Mouse (Mus musculus) lung, embryonic 16.5 days (tissue): Measurements from ENCODE around the gene Nmur2. TPM values are rescaled to one million over a fixed set of nuclear protein-coding genes. Genes with fewer than 3 reads are reported as not detected.

ENCODE experiments used
- ATAC-seq: fragments of 200-750 bp; cut with Nextera tagmentation; 2 replicates; pipeline ENCODE4 v1.8.0; 2017; ENCODE audit warnings: low read depth, mild to moderate bottlenecking, moderate library complexity
- H3K27ac ChIP-seq: fragments of 300-500 bp; sonication (generic); 2 replicates; pipeline ENCODE4 v1.5.1; 2014; ENCODE audit warnings: mild to moderate bottlenecking, control low read depth, low read length
- H3K27me3 ChIP-seq: fragments of 300-500 bp; sonication (generic); 2 replicates; pipeline ENCODE4 v1.6.1; 2014; ENCODE audit warnings: low read depth, low read length, mixed read lengths; ENCODE audit not compliant: control insufficient read depth, insufficient read depth
- H3K36me3 ChIP-seq: fragments of 300-500 bp; sonication (generic); 2 replicates; pipeline ENCODE4 v1.6.1; 2014; ENCODE audit warnings: low read length; ENCODE audit not compliant: control insufficient read depth, insufficient read depth
- H3K4me1 ChIP-seq: fragments of 300-500 bp; sonication (generic); replicated peaks from 2 replicates; pipeline ENCODE4 v1.6.1; 2014; ENCODE audit warnings: low read length, mixed read lengths; ENCODE audit not compliant: control insufficient read depth, insufficient read depth
- H3K4me2 ChIP-seq: fragments of 300-500 bp; sonication (generic); 2 replicates; pipeline ENCODE4 v1.6.1; 2014; ENCODE audit warnings: low read depth, low read length, control low read depth
- H3K4me3 ChIP-seq: fragments of 300-500 bp; sonication (generic); 2 replicates; pipeline ENCODE4 v1.5.1; 2014; ENCODE audit warnings: mild to moderate bottlenecking, low read length, control low read depth
- H3K9ac ChIP-seq: fragments of 300-500 bp; sonication (generic); 2 replicates; pipeline ENCODE4 v1.6.1; 2014; ENCODE audit warnings: low read length, control low read depth
- H3K9me3 ChIP-seq: fragments of 300-500 bp; sonication (generic); 2 replicates; pipeline ENCODE4 v1.6.1; 2016; ENCODE audit warnings: low read length; ENCODE audit not compliant: control insufficient read depth
- WGBS: fragments of 180-500 bp; shearing (Covaris S2); extraction: QIAGEN DNeasy Blood & Tissue Kit; methylation state at CpG from one replicate; pipeline ENCODE4 v1.1.7; 2014; 5-methylcytosine and 5-hydroxymethylcytosine counted together
- polyA plus RNA-seq: library from polyadenylated mRNA; unstranded; fragments of >200 nt; fragmentation: Nextera tagmentation; extraction: Ambion mirVana; gene quantifications from 2 replicates; pipeline ENCODE4 v1.2.1, GENCODE M21; 2015

The Nmur2 gene
- polyA plus RNA-seq, 1 experiment from 2014 or later = not detected

DNA sequence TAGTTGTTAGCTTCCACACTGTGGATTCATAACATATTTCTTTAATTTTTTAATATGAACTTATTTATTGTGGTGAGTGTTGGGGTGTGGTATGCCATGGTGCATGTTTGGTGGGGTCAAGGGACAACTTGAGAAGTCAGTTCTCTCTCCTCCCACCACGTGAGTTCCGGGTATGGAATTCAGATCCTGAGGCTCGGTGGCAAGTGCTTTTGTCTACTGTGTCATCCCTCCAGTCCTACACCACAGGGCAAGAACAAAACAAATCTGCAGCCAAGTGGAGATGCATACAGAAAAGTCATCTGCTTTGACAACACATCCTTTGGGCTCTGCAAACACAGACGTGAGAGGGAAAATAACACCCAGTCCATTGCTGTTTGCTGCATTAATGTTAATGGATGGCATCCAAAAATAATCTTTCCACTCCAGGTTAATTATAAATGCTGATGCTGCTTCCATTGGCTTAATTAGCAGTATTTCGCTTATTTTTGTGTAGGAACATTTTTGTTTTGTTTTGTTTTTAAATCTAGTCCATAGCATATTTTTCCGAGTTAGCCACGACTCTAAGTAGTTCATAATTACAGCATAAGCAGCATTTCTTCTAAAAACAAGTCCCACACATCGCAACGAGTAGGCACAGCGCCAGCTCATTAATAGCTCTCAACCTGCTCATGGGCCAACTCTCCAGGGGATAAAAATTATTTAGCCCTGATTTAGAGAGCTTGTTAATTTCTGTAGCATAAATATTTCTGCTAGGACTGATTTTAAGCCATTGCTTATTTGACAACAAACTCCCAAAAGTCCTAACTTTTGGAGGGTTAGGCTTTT lies 14.9 kb downstream of the Nmur2 start:
- Histone ChIP-seq H3K27me3 (no peaks in the 10 kb centered on the region), H3K4me2 (no peak overlapping the region), H3K9ac (no peak overlapping the region), H3K9me3 (no peaks in the 10 kb centered on the region), H3K4me1 (no peaks in the 10 kb centered on the region), H3K27ac (no peak overlapping the region), H3K4me3 (no peak overlapping the region), H3K36me3 (no peaks in the 10 kb centered on the region)
- ATAC-seq = no peak
- 66% methylated on average over 10 of the region's 10 CpGs for WGBS

DNA sequence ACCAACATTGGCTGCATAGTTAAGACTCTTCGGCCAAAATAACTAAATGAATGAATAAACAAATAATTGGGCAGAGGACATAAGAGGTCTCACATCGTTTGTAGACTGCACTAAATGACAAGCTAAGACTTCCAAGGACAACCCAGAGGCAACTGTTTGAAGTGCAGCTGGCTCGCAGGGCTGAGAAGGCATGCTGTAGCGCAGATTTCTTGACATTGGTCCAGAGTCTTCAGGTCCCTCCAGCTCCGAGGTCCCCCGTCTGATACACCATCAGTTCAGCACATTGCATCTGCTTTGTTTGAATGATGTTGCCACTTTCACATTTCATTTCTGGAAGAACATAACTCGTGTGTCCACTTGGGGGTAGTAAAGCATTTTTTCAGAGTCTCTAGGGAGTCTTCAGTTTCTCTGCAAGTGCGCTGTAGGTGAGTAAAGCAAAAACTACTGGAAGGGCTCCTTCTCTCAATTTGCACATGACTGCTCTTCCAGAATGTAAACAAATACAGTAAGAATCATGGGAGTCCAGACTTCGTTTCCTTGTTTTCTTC lies 27.2 kb downstream of the Nmur2 start:
- WGBS = 33% methylated on average over 9 of the region's 9 CpGs

GRCm38 (mm10) chr11:56012396-56012795 lies 28.4 kb downstream of the Nmur2 start:
- H3K27me3 ChIP-seq = no peaks in the 10 kb centered on the region
- no peaks in the 10 kb centered on the region for H3K9me3 ChIP-seq
- H3K9ac ChIP-seq = no peak overlapping the region
- no peak overlapping the region for H3K27ac ChIP-seq
- H3K4me2 ChIP-seq = no peak overlapping the region
- ATAC-seq = peak; percentile 81
- no peak overlapping the region for H3K4me3 ChIP-seq
- no peaks in the 10 kb centered on the region for H3K4me1 ChIP-seq
- no peaks in the 10 kb centered on the region for H3K36me3 ChIP-seq
- 31% methylated on average over 2 of the region's 2 CpGs for WGBS

More for the DNA sequence above, 27.2 kb downstream of the Nmur2 start:
- Histone ChIP-seq H3K36me3 (no peaks in the 10 kb centered on the region), H3K27me3 (no peaks in the 10 kb centered on the region), H3K4me2 (no peak overlapping the region), H3K9me3 (no peaks in the 10 kb centered on the region), H3K9ac (no peak overlapping the region), H3K4me1 (no peaks in the 10 kb centered on the region), H3K27ac (no peak overlapping the region), H3K4me3 (no peak overlapping the region)
- ATAC-seq = peak; percentile 92

- ATAC-seq = no peak
- no peaks in the 10 kb centered on the region for H3K4me1 ChIP-seq
- 69% methylated on average over 3 of the region's 3 CpGs for WGBS
- H3K36me3 ChIP-seq = no peaks in the 10 kb centered on the region
- H3K4me2 ChIP-seq = no peak overlapping the region
- no peak overlapping the region for H3K4me3 ChIP-seq
- H3K9ac ChIP-seq = no peak overlapping the region
- H3K27ac ChIP-seq = no peak overlapping the region
- H3K27me3 ChIP-seq = no peaks in the 10 kb centered on the region
- no peaks in the 10 kb centered on the region for H3K9me3 ChIP-seq
Observed at GRCm38 (mm10) chr11:56008277-56008676, 32.5 kb downstream of the Nmur2 start.

DNA sequence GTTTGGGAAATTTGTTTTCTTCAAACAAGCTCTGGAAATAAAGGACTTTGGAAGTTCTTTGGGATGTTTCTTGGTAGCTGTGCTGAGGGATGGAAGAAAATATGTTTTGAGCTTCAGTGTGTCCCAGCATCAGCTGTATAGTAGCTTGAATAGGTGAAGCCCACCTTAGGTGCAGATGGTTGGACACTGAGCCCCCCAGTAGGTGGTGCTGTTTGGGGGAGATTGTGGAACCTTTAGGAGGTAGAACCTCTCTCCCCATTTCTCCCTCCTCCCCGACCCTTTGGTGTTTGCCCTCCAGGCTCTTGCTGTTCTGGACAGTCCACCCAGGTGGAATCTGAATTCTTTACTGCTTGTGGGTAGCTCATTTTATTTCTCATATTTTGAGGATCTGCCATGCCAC lies 48.0 kb downstream of the Nmur2 start:
- Histone ChIP-seq H3K9me3 (no peaks in the 10 kb centered on the region), H3K4me3 (no peak overlapping the region), H3K27me3 (no peaks in the 10 kb centered on the region), H3K4me2 (no peak overlapping the region), H3K9ac (no peak overlapping the region), H3K27ac (no peak overlapping the region), H3K4me1 (no peaks in the 10 kb centered on the region), H3K36me3 (no peaks in the 10 kb centered on the region)
- WGBS = 53% methylated on average over 1 of the region's 1 CpGs
- ATAC-seq = no peak

GRCm38 (mm10) chr11:55992148-55992547 lies 48.7 kb downstream of the Nmur2 start:
- no peak overlapping the region for H3K27ac ChIP-seq

GRCm38 (mm10) chr11:55991505-55992066 lies 49.2 kb downstream of the Nmur2 start:
- ATAC-seq = peak; percentile 26; the same call in 1 of the 2 replicates
- H3K27me3 ChIP-seq = no peaks in the 10 kb centered on the region
- 8% methylated on average over 8 of the region's 8 CpGs for WGBS
- H3K9me3 ChIP-seq = no peaks in the 10 kb centered on the region
- no peak overlapping the region for H3K9ac ChIP-seq
- no peak overlapping the region for H3K4me2 ChIP-seq
- H3K27ac ChIP-seq = no peak overlapping the region
- no peaks in the 10 kb centered on the region for H3K36me3 ChIP-seq
- H3K4me3 ChIP-seq = no peak overlapping the region
- no peaks in the 10 kb centered on the region for H3K4me1 ChIP-seq

More at GRCm38 (mm10) chr11:55992148-55992547, 48.7 kb downstream of the Nmur2 start:
- peak; percentile 59; the same call in 1 of the 2 replicates for ATAC-seq
- H3K4me2 ChIP-seq = no peak overlapping the region
- H3K27me3 ChIP-seq = no peaks in the 10 kb centered on the region
- H3K9ac ChIP-seq = no peak overlapping the region
- H3K9me3 ChIP-seq = no peaks in the 10 kb centered on the region
- no peaks in the 10 kb centered on the region for H3K36me3 ChIP-seq
- WGBS = 45% methylated on average over 3 of the region's 3 CpGs
- no peaks in the 10 kb centered on the region for H3K4me1 ChIP-seq
- no peak overlapping the region for H3K4me3 ChIP-seq

DNA sequence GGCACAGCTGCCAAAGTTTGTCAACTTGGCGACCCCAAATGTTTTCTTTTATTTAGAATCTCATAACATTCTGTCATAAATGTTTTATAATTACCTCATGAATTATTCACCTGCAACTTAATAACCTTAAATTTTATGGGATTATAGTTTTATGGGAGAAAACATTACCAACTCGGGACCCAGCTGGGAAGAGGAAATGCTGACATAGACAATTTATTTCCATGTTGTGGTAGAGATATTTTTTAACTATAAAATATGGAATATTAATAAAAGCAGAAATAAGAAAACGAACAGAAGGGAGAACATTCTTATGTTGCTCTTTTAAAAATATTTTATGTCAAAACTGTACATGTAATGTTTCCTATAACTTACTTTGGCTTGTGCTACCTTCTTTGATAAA lies 56.2 kb downstream of the Nmur2 start:
- ATAC-seq = no peak
- Histone ChIP-seq H3K4me1 (no peaks in the 10 kb centered on the region), H3K4me2 (no peak overlapping the region), H3K4me3 (no peak overlapping the region), H3K27ac (no peak overlapping the region), H3K9me3 (no peaks in the 10 kb centered on the region), H3K9ac (no peak overlapping the region), H3K27me3 (no peaks in the 10 kb centered on the region), H3K36me3 (no peaks in the 10 kb centered on the region)
- 55% methylated on average over 3 of the region's 3 CpGs for WGBS

- Histone ChIP-seq H3K27me3 (no peaks in the 10 kb centered on the region), H3K4me1 (no peaks in the 10 kb centered on the region), H3K36me3 (no peaks in the 10 kb centered on the region), H3K9ac (no peak overlapping the region), H3K9me3 (no peaks in the 10 kb centered on the region), H3K4me2 (no peak overlapping the region), H3K4me3 (no peak overlapping the region), H3K27ac (no peak overlapping the region)
- WGBS = 42% methylated on average over 1 of the region's 1 CpGs
- ATAC-seq = no peak
Observed at GRCm38 (mm10) chr11:55981656-55982055, 59.2 kb downstream of the Nmur2 start.
